Mouse (Mus musculus): ENCODE data around the gene Ech1. TPM values are rescaled to one million over a fixed set of nuclear protein-coding genes. Genes with fewer than 3 reads are reported as not detected.

Ech1 gene
- polyA plus RNA-seq, 1 experiment from 2014 or later, result 426 TPM

GRCm38 (mm10) chr7:28807641-28808220 is 17.3 kb upstream of the Ech1 start:
- Histone ChIP-seq H3K4me1 (replicated peaks; ENCODE audit: control insufficient read depth, insufficient read depth) (peaks cover 17% of the 10 kb centered on the region), H3K4me2 (replicated peaks; ENCODE audit: low read depth) (peak overlapping the region; percentile 86), H3K9ac (ENCODE audit: low read length) (peak overlapping the region; percentile 97), H3K4me3 (ENCODE audit: low read depth, low read length) (peak overlapping the region; percentile 79), H3K9me3 (ENCODE audit: control insufficient read depth, low read length) (no peaks in the 10 kb centered on the region), H3K36me3 (ENCODE audit: control insufficient read depth, insufficient read depth, low read length) (no peaks in the 10 kb centered on the region), H3K27ac (replicated peaks) (peak overlapping the region; percentile 100), H3K27me3 (ENCODE audit: control insufficient read depth, insufficient read depth, low read length) (no peaks in the 10 kb centered on the region)
- no peak for ATAC-seq (ENCODE audit: low FRiP score, low TSS enrichment)
- DNase-seq (ENCODE audit: low spot score), result no peak
- no peak for TF ChIP-seq EP300 (optimal IDR thresholded peaks at IDR 0.05)
- 0 out of 2 replicates have a peak, but pooled peaks have one; percentile 15 for TF ChIP-seq CTCF (IDR thresholded peaks at IDR 0.05; ENCODE audit: low read depth)
- WGBS, result 23% methylated on average over 7 of the region's 8 CpGs

- Histone ChIP-seq H3K27me3 (ENCODE audit: control insufficient read depth, insufficient read depth, low read length) (no peaks in the 10 kb centered on the region), H3K9me3 (ENCODE audit: control insufficient read depth, low read length) (no peaks in the 10 kb centered on the region), H3K4me3 (ENCODE audit: low read depth, low read length) (peak within 1 kb of the TSS; percentile 79), H3K27ac (replicated peaks) (peak within 1 kb of the TSS; percentile 100), H3K36me3 (ENCODE audit: control insufficient read depth, insufficient read depth, low read length) (peaks cover 4% of the 10 kb centered on the region), H3K9ac (ENCODE audit: low read length) (peak within 1 kb of the TSS; percentile 97), H3K4me2 (replicated peaks; ENCODE audit: low read depth) (peak within 1 kb of the TSS; percentile 86), H3K4me1 (replicated peaks; ENCODE audit: control insufficient read depth, insufficient read depth) (peaks cover 16% of the 10 kb centered on the region)
- 1% methylated on average over 35 of the region's 35 CpGs for WGBS
- DNase-seq (ENCODE audit: low spot score), result no peak
- no peak for TF ChIP-seq EP300 (optimal IDR thresholded peaks at IDR 0.05)
- no peak for TF ChIP-seq CTCF (IDR thresholded peaks at IDR 0.05; ENCODE audit: low read depth)
- ATAC-seq (ENCODE audit: low FRiP score, low TSS enrichment), result peak; percentile 1; the same call in 1 of the 2 replicates
These were observed 16.6 kb upstream of the Ech1 start, which contains the start of gene Hnrnpl for GRCm38 (mm10) chr7:28808221-28808941. Hnrnpl (plus strand) TSS chr7:28808541.

GRCm38 (mm10) chr7:28808957-28809393 is 16.0 kb upstream of the Ech1 start:
- H3K36me3 ChIP-seq (ENCODE audit: control insufficient read depth, insufficient read depth, low read length), result peaks cover 10% of the 10 kb centered on the region
- DNase-seq (ENCODE audit: low spot score) (peak; percentile 95), ATAC-seq (ENCODE audit: low FRiP score, low TSS enrichment) (peak; percentile 71)
- H3K4me1 ChIP-seq (replicated peaks; ENCODE audit: control insufficient read depth, insufficient read depth), result peaks cover 14% of the 10 kb centered on the region
- no peak for TF ChIP-seq EP300 (optimal IDR thresholded peaks at IDR 0.05)
- no peak for TF ChIP-seq CTCF (IDR thresholded peaks at IDR 0.05; ENCODE audit: low read depth)
- peak overlapping the region; percentile 100 for H3K27ac ChIP-seq (replicated peaks)
- H3K4me3 ChIP-seq (ENCODE audit: low read depth, low read length), result peak overlapping the region; percentile 79
- WGBS, result under 1% methylated on average over 32 of the region's 32 CpGs
- peak overlapping the region; percentile 86 for H3K4me2 ChIP-seq (replicated peaks; ENCODE audit: low read depth)
- peak overlapping the region; percentile 97 for H3K9ac ChIP-seq (ENCODE audit: low read length)
- H3K9me3 ChIP-seq (ENCODE audit: control insufficient read depth, low read length), result no peaks in the 10 kb centered on the region
- H3K27me3 ChIP-seq (ENCODE audit: control insufficient read depth, insufficient read depth, low read length), result no peaks in the 10 kb centered on the region

GRCm38 (mm10) chr7:28809401-28810089 is 15.5 kb upstream of the Ech1 start:
- peaks cover 16% of the 10 kb centered on the region for H3K36me3 ChIP-seq (ENCODE audit: control insufficient read depth, insufficient read depth, low read length)
- TF ChIP-seq EP300 (optimal IDR thresholded peaks at IDR 0.05) (no peak), CTCF (IDR thresholded peaks at IDR 0.05; ENCODE audit: low read depth) (no peak)
- peak overlapping the region; percentile 97 for H3K9ac ChIP-seq (ENCODE audit: low read length)
- peak overlapping the region; percentile 86 for H3K4me2 ChIP-seq (replicated peaks; ENCODE audit: low read depth)
- peak overlapping the region; percentile 79 for H3K4me3 ChIP-seq (ENCODE audit: low read depth, low read length)
- no peaks in the 10 kb centered on the region for H3K27me3 ChIP-seq (ENCODE audit: control insufficient read depth, insufficient read depth, low read length)
- no peaks in the 10 kb centered on the region for H3K9me3 ChIP-seq (ENCODE audit: control insufficient read depth, low read length)
- H3K4me1 ChIP-seq (replicated peaks; ENCODE audit: control insufficient read depth, insufficient read depth), result peaks cover 14% of the 10 kb centered on the region
- WGBS, result under 1% methylated on average over 35 of the region's 35 CpGs
- ATAC-seq (ENCODE audit: low FRiP score, low TSS enrichment), result peak; percentile 11
- H3K27ac ChIP-seq (replicated peaks), result peak overlapping the region; percentile 100
- DNase-seq (ENCODE audit: low spot score), result peak; percentile 81

- Histone ChIP-seq H3K9me3 (ENCODE audit: control insufficient read depth, low read length) (no peaks in the 10 kb centered on the region), H3K4me3 (ENCODE audit: low read depth, low read length) (peak overlapping the region; percentile 87), H3K4me1 (replicated peaks; ENCODE audit: control insufficient read depth, insufficient read depth) (peaks cover 14% of the 10 kb centered on the region), H3K36me3 (ENCODE audit: control insufficient read depth, insufficient read depth, low read length) (peaks cover 23% of the 10 kb centered on the region), H3K27ac (replicated peaks) (peak overlapping the region; percentile 100), H3K4me2 (replicated peaks; ENCODE audit: low read depth) (peak overlapping the region; percentile 86), H3K27me3 (ENCODE audit: control insufficient read depth, insufficient read depth, low read length) (no peaks in the 10 kb centered on the region), H3K9ac (ENCODE audit: low read length) (peak overlapping the region; percentile 97)
- under 1% methylated on average over 66 of the region's 70 CpGs for WGBS
- TF ChIP-seq CTCF (IDR thresholded peaks at IDR 0.05; ENCODE audit: low read depth) (peak; percentile 71), EP300 (optimal IDR thresholded peaks at IDR 0.05) (peak; percentile 80)
- peak; percentile 92 for ATAC-seq (ENCODE audit: low FRiP score, low TSS enrichment)
- DNase-seq (ENCODE audit: low spot score), result peak; percentile 97
These were observed 14.6 kb upstream of the Ech1 start for GRCm38 (mm10) chr7:28810107-28811066.
